Mouse (Mus musculus) urinary bladder, postnatal 10 days (tissue): Measurements from ENCODE around the gene Foxm1.

Experiments
- DNase-seq: peaks from one replicate; pipeline ENCODE4 v3.0.0; 2022; ENCODE audit warnings: low spot score

The Foxm1 gene

GRCm38 (mm10) chr6:128424269-128425019 lies 61.7 kb downstream of the Foxm1 start, which contains the start of gene Itfg2:
TSS of gene Itfg2 (minus strand) at chr6:128424931.
- DNase-seq: peak; percentile 83

- DNase-seq: no peak
Observed at GRCm38 (mm10) chr6:128425046-128425445, 62.3 kb downstream of the Foxm1 start.
